Mouse (Mus musculus) heart, embryonic 12.5 days (tissue): ENCODE measurements around the gene Spaca4. TPM values are rescaled to one million over a fixed set of nuclear protein-coding genes. Genes with fewer than 3 reads are reported as not detected.

Experiments used
- ATAC-seq: fragments of 200-750 bp; cut with Nextera tagmentation; 2 replicates; pipeline ENCODE4 v1.8.0; 2017; ENCODE audit warnings: moderate TSS enrichment, moderate library complexity; ENCODE audit not compliant: insufficient number of reproducible peaks, low FRiP score
- H3K27ac ChIP-seq: fragments of 300-500 bp; sonication (generic); 2 replicates; pipeline ENCODE4 v1.5.1; 2016; ENCODE audit warnings: mild to moderate bottlenecking, moderate library complexity; ENCODE audit not compliant: poor library complexity, severe bottlenecking
- H3K27me3 ChIP-seq: fragments of 300-500 bp; sonication (generic); replicated peaks from 2 replicates; pipeline ENCODE4 v1.6.1; 2016; ENCODE audit warnings: mild to moderate bottlenecking, moderate library complexity
- H3K36me3 ChIP-seq: fragments of 300-500 bp; sonication (generic); 2 replicates; pipeline ENCODE4 v1.6.1; 2016; ENCODE audit warnings: mild to moderate bottlenecking, moderate library complexity
- H3K4me1 ChIP-seq: fragments of 300-500 bp; sonication (generic); replicated peaks from 2 replicates; pipeline ENCODE4 v1.6.1; 2016; ENCODE audit warnings: mild to moderate bottlenecking
- H3K4me2 ChIP-seq: fragments of 300-500 bp; sonication (generic); 2 replicates; pipeline ENCODE4 v1.6.1; 2016; ENCODE audit warnings: mild to moderate bottlenecking, moderate library complexity
- H3K4me3 ChIP-seq: fragments of 300-500 bp; sonication (generic); 2 replicates; pipeline ENCODE4 v1.5.1; 2016; ENCODE audit warnings: mild to moderate bottlenecking
- H3K9ac ChIP-seq: fragments of 300-500 bp; sonication (generic); 2 replicates; pipeline ENCODE4 v1.6.1; 2016; ENCODE audit warnings: mild to moderate bottlenecking, moderate library complexity
- H3K9me3 ChIP-seq: fragments of 300-500 bp; sonication (generic); replicated peaks from 2 replicates; pipeline ENCODE4 v1.6.1; 2016; ENCODE audit warnings: mild to moderate bottlenecking, moderate library complexity
- WGBS: fragments of 180-500 bp; shearing (Covaris S2); methylation state at CpG from one replicate; pipeline ENCODE4 v1.1.7; 2016; 5-methylcytosine and 5-hydroxymethylcytosine counted together
- polyA plus RNA-seq: library from polyadenylated mRNA; unstranded; fragments of >200 nt; fragmentation: Nextera tagmentation; extraction: Ambion mirVana; gene quantifications from 2 replicates; pipeline ENCODE4 v1.2.1, GENCODE M21; 2016

The Spaca4 gene
- polyA plus RNA-seq, 1 experiment from 2014 or later, result not detected

DNA sequence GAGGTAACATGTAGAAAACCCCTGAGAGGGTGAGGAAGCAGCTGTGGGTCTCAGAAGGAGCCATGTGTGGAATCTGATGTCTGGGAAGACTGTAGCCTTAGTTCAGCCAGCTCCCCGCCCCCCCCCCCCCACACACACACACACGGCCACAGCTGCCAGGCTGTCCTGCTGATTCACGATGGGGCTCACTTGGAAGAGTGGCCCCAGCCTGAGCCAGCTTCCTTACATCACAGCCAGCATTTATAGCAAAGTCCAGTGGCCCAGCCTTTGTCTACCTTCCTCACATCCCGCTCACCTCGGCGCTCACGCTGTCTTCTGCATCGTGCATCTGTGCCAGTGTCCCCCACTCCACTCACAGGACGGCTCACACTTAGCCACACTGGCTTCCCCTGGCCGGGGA lies 23.8 kb upstream of the Spaca4 start:
- no peak overlapping the region for H3K27ac ChIP-seq
- H3K9me3 ChIP-seq, result peaks cover 3% of the 10 kb centered on the region
- no peak overlapping the region for H3K9ac ChIP-seq
- peaks cover 3% of the 10 kb centered on the region; the same call in 1 of the 2 replicates for H3K27me3 ChIP-seq
- peaks cover 17% of the 10 kb centered on the region for H3K4me1 ChIP-seq
- no peaks in the 10 kb centered on the region for H3K36me3 ChIP-seq
- ATAC-seq, result no peak
- no peak overlapping the region for H3K4me2 ChIP-seq
- 38% methylated on average over 10 of the region's 10 CpGs for WGBS
- H3K4me3 ChIP-seq, result no peak overlapping the region

DNA sequence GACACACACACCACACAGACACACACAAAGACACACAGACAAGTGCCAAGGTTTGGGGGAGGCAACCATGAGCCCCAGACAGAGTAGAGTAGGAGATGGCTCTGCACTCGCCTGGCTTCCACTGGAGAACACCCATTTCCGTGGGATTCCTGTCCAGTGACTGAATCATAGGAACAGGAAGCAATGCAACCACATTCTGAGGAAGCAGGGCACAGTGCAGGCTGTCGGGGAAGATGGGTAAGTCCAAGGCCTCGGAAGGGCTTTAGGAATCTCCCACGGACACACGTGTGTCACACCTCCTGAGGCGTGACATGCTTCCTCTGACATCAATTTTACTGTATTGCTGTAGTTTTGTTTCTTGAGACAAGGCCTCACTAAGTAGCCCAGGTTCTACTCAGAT lies 22.5 kb upstream of the Spaca4 start:
- Histone ChIP-seq H3K27me3 (no peaks in the 10 kb centered on the region; the same call in 1 of the 2 replicates), H3K9me3 (peaks cover 3% of the 10 kb centered on the region), H3K36me3 (no peaks in the 10 kb centered on the region), H3K27ac (no peak overlapping the region), H3K9ac (no peak overlapping the region), H3K4me1 (peaks cover 17% of the 10 kb centered on the region), H3K4me2 (no peak overlapping the region), H3K4me3 (no peak overlapping the region)
- WGBS, result 65% methylated on average over 7 of the region's 7 CpGs
- no peak for ATAC-seq

DNA sequence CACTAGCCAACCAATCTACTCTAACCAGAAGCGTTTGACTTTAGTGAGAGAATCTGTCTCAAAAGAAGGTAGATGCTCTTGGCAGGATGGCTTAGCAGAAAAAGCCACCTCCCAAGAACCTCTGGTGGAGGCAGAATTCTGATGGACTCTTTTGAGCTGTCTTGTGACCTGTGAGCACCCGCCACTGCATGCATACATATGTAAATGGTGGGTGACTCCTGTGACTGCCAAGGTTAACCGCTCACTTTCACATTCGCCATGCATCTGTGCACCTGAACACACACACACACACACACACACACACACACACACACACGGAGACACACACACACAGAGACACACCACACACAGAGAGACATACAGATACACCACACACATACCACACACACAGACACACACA lies 21.8 kb upstream of the Spaca4 start:
- Histone ChIP-seq H3K27me3 (peaks cover under 1% of the 10 kb centered on the region), H3K9ac (no peak overlapping the region), H3K9me3 (peaks cover 3% of the 10 kb centered on the region), H3K27ac (no peak overlapping the region), H3K4me1 (peaks cover 17% of the 10 kb centered on the region), H3K36me3 (no peaks in the 10 kb centered on the region), H3K4me3 (no peak overlapping the region), H3K4me2 (no peak overlapping the region)
- 82% methylated on average over 5 of the region's 5 CpGs for WGBS
- no peak for ATAC-seq

DNA sequence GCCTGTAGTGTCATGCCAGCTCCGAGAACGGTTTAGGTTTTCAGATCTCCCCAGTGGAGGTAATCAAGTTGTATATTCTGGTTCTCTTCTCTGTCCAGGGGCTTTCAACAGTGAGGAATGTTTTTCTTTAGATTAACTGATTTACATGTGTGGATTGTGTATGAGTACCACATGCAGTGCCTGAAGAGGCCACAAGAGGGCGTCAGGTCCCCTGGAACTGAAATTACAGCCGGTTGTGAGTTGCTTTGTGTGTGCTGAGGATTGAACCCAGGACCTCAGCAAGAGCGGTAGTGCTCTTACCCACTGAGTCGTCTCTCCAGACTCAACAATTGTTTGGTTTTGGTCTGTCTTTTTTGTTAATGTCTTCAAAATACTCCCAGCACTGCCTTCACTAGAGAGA lies 20.9 kb upstream of the Spaca4 start:
- no peak overlapping the region for H3K4me2 ChIP-seq
- peaks cover 21% of the 10 kb centered on the region for H3K4me1 ChIP-seq
- no peaks in the 10 kb centered on the region for H3K36me3 ChIP-seq
- 54% methylated on average over 6 of the region's 6 CpGs for WGBS
- H3K9ac ChIP-seq, result no peak overlapping the region
- H3K4me3 ChIP-seq, result no peak overlapping the region
- H3K27me3 ChIP-seq, result peaks cover 7% of the 10 kb centered on the region
- ATAC-seq, result no peak
- peaks cover 3% of the 10 kb centered on the region for H3K9me3 ChIP-seq
- no peak overlapping the region for H3K27ac ChIP-seq

DNA sequence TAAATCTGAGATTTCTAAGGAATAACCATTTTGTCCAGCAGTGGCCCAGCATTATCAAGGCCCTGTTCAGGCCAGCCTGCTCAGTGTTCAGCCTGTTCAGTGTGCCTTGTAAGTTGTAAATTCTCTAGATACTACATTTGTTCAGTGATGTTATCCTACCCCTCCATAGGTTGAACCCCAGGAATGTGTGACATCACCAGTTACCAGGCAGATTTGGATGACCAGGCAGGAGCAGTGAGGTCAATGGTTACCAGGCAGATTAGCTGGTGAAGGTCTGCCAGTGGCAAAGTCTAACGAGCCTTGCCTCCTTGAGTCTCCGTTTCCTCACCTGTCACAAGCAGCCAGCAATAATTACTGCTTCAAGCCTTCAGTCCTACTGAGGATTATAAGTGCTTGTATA lies 18.8 kb upstream of the Spaca4 start:
- Histone ChIP-seq H3K36me3 (no peaks in the 10 kb centered on the region), H3K9me3 (peaks cover 3% of the 10 kb centered on the region), H3K27ac (no peak overlapping the region), H3K4me3 (no peak overlapping the region), H3K27me3 (peaks cover 7% of the 10 kb centered on the region), H3K4me2 (no peak overlapping the region), H3K9ac (no peak overlapping the region), H3K4me1 (peaks cover 17% of the 10 kb centered on the region)
- ATAC-seq, result no peak
- 23% methylated on average over 2 of the region's 2 CpGs for WGBS

DNA sequence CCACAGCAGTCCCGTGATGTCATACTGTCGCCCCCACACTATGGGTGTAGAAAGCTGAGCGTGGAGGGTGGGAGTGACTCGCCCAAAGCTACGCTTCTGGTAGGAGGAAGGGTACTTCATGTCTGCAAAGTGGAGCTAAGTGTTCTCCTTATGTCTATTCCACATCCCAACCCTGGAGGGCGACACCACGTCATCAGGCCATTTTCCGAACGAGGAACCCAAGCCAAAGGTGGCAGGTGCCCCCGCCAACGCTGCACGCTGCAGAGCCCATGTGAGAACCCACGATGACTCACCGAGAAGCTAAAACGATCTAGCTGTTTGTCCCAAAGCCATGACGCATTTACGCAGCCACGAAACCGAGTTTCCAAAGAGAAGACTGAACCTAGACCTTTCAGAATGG lies 16.7 kb upstream of the Spaca4 start:
- peaks cover 7% of the 10 kb centered on the region for H3K27me3 ChIP-seq
- H3K4me2 ChIP-seq, result peak overlapping the region; percentile 60
- peak overlapping the region; percentile 42; the same call in 1 of the 2 replicates for H3K9ac ChIP-seq
- ATAC-seq, result no peak
- H3K9me3 ChIP-seq, result peaks cover 3% of the 10 kb centered on the region
- WGBS, result 35% methylated on average over 19 of the region's 19 CpGs
- H3K4me1 ChIP-seq, result 0 out of 2 replicates have a peak, but pooled peaks cover 5% of the 10 kb centered on the region
- no peak overlapping the region for H3K27ac ChIP-seq
- no peaks in the 10 kb centered on the region for H3K36me3 ChIP-seq
- H3K4me3 ChIP-seq, result peak overlapping the region; percentile 30

DNA sequence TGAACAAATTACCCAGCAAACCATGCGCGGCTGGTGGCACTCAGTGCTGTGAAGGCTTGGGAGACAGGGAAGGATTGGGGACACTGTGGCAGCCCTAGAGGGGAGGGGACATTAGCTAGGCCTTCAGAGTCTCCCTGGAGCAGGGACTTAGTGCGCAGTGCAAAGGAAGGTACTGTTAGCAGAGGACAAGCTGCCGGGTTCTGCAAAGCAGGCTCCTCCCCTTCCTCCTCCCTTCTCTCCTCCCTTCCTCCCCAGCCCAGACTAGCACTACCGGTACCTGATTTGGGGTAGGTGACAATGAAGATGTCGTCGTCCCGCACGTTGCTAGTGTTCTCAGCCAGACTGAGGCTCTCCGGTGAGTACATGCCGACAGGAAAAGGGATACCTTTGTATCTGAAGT lies 16.2 kb upstream of the Spaca4 start:
- peak overlapping the region; percentile 30 for H3K4me3 ChIP-seq
- peak overlapping the region; percentile 42; the same call in 1 of the 2 replicates for H3K9ac ChIP-seq
- 40% methylated on average over 11 of the region's 11 CpGs for WGBS
- peaks cover 7% of the 10 kb centered on the region for H3K27me3 ChIP-seq
- peak overlapping the region; percentile 60 for H3K4me2 ChIP-seq
- ATAC-seq, result 0 out of 2 replicates have a peak, but pooled peaks have one; percentile 16
- 0 out of 2 replicates have a peak, but pooled peaks cover 5% of the 10 kb centered on the region for H3K4me1 ChIP-seq
- H3K36me3 ChIP-seq, result no peaks in the 10 kb centered on the region
- H3K27ac ChIP-seq, result no peak overlapping the region
- H3K9me3 ChIP-seq, result peaks cover 3% of the 10 kb centered on the region

DNA sequence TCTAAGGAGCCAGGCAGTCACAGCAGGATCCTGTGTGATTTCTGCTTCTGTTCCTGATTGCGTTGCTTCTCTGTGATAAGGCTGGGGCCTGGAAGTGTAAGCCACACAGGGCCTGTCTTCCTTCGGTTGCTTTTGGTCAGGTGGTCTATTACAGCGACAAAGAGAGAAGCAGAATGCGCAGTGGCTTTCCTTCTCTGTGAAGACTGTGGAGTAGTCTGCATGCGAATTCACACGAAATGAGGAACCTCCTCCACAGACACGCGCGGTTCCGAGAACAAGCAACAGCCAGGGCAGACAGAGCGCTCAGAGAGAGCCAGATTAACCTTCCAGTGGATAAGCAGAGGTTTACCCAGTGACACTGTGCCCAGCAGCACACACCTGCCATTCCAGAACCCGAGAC lies 15.7 kb upstream of the Spaca4 start:
- H3K4me1 ChIP-seq, result 0 out of 2 replicates have a peak, but pooled peaks cover 5% of the 10 kb centered on the region
- no peak overlapping the region for H3K4me2 ChIP-seq
- no peak overlapping the region for H3K4me3 ChIP-seq
- 68% methylated on average over 12 of the region's 12 CpGs for WGBS
- H3K36me3 ChIP-seq, result no peaks in the 10 kb centered on the region
- H3K27me3 ChIP-seq, result peaks cover 7% of the 10 kb centered on the region
- no peaks in the 10 kb centered on the region for H3K9me3 ChIP-seq
- H3K27ac ChIP-seq, result no peak overlapping the region
- ATAC-seq, result no peak
- peak overlapping the region; percentile 42; the same call in 1 of the 2 replicates for H3K9ac ChIP-seq

DNA sequence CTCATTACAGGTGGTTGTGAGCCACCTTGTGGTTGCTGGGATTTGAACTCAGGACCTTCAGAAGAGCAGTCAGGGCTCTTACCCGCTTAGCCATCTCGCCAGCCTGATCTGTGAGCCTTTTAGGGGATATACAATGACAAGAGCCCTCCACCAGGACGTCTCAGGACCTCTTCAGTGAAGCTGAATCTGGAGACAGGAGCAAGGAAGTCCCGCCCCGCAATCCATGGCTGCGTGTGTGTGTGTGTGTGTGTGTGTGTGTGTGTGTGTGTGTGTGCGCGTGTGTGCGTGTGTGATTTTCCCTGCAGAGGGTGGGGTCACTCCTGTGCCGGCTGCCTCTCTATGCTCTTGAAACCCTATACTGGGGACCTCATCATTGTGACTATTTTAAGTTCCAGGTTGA lies 14.2 kb upstream of the Spaca4 start:
- Histone ChIP-seq H3K4me1 (0 out of 2 replicates have a peak, but pooled peaks cover 5% of the 10 kb centered on the region), H3K27ac (no peak overlapping the region), H3K9ac (no peak overlapping the region), H3K4me2 (no peak overlapping the region), H3K9me3 (no peaks in the 10 kb centered on the region), H3K4me3 (no peak overlapping the region), H3K36me3 (no peaks in the 10 kb centered on the region), H3K27me3 (peaks cover 7% of the 10 kb centered on the region)
- ATAC-seq, result no peak
- 67% methylated on average over 10 of the region's 10 CpGs for WGBS

DNA sequence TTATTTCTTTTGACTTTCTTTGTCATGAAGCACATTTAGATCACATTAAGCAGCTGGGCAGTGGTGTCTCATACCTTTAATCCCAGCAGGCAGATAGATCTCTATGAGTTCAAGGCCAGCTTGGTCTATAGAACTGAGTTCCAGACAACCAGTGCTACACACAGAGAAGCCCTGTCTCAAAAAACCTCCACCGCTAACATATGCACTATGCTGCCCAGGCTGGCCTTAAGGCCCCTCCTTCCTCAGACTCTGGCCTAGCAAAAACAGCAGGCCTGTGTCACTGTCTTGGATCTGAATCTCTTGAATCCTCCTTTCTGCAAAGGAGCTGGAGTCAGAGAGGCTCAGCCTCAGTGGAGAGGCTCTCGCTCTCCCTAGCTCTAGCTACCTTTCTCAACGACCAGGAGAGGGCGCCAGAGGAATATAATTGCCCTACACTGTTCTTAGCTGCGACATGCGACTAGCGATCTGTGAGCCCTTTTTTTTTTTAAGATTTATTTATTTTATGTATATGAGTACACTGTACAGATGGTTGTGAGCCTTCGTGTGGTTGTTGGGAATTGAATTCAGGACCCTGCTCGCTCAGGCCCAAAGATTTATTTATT lies 13.7 kb upstream of the Spaca4 start:
- Histone ChIP-seq H3K9ac (no peak overlapping the region), H3K27ac (no peak overlapping the region), H3K4me3 (no peak overlapping the region), H3K4me2 (no peak overlapping the region), H3K9me3 (no peaks in the 10 kb centered on the region), H3K36me3 (no peaks in the 10 kb centered on the region), H3K27me3 (peaks cover 7% of the 10 kb centered on the region), H3K4me1 (0 out of 2 replicates have a peak, but pooled peaks cover 5% of the 10 kb centered on the region)
- peak; percentile 54; the same call in 1 of the 2 replicates for ATAC-seq
- 7% methylated on average over 9 of the region's 9 CpGs for WGBS

DNA sequence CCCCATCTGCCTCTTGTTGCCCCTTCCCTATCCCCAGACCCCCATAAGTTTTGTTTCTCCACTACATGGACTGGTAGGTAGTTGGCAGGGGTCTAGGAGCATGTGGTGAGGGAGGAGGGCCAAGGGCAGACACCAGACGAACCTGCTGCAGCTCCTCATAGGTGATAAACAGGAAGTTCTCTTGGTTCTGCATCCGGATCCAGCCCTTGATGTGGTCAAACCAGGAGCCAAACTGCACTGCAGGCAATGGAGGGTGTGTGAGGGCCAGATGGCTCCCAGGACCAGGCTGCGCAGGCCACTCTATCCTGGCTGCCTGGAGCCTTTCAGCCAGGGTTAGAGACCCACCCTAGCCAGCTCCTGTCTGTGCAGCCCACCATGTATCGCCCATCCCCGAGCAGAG lies 7.9 kb upstream of the Spaca4 start:
- no peak overlapping the region for H3K9ac ChIP-seq
- no peak for ATAC-seq
- H3K4me2 ChIP-seq, result no peak overlapping the region
- H3K4me1 ChIP-seq, result peaks cover 13% of the 10 kb centered on the region
- 74% methylated on average over 5 of the region's 5 CpGs for WGBS
- no peak overlapping the region for H3K27ac ChIP-seq
- no peak overlapping the region for H3K4me3 ChIP-seq
- H3K9me3 ChIP-seq, result no peaks in the 10 kb centered on the region
- H3K36me3 ChIP-seq, result peaks cover 3% of the 10 kb centered on the region; the same call in 1 of the 2 replicates
- 0 out of 2 replicates have a peak, but pooled peaks cover 6% of the 10 kb centered on the region for H3K27me3 ChIP-seq
